Mouse (Mus musculus) limb, embryonic 14.5 days (tissue): ENCODE results near the gene She. TPM values are rescaled to one million over a fixed set of nuclear protein-coding genes. Genes with fewer than 3 reads are reported as not detected.
"Not testable (repeated sequence)": the region's sequence is repeated elsewhere in the genome, so short reads cannot be mapped to it uniquely, and the experiment has no call there.

Source experiments
- ATAC-seq: fragments of 200-750 bp; cut with Nextera tagmentation; 2 replicates; pipeline ENCODE4 v1.8.0; 2017; ENCODE audit warnings: low read depth, moderate number of reproducible peaks, moderate TSS enrichment; ENCODE audit not compliant: low FRiP score
- DNase-seq: peaks from one replicate; pipeline ENCODE4 v3.0.0-alpha.2; 2015; ENCODE audit warnings: low spot score
- H3K27ac ChIP-seq: fragments of 300-500 bp; sonication (generic); replicated peaks from 2 replicates; pipeline ENCODE4 v1.5.1; 2014; ENCODE audit warnings: low read depth, mild to moderate bottlenecking, low read length, moderate library complexity, mixed read lengths
- H3K27me3 ChIP-seq: fragments of 300-500 bp; sonication (generic); 2 replicates; pipeline ENCODE4 v1.6.1; 2014; ENCODE audit warnings: low read length, mixed read lengths; ENCODE audit not compliant: control insufficient read depth, insufficient read depth
- H3K36me3 ChIP-seq: fragments of 300-500 bp; sonication (generic); 2 replicates; pipeline ENCODE4 v1.6.1; 2014; ENCODE audit warnings: mild to moderate bottlenecking, low read length, moderate library complexity, mixed read lengths; ENCODE audit not compliant: control insufficient read depth, insufficient read depth
- H3K4me1 ChIP-seq: fragments of 300-500 bp; sonication (generic); 2 replicates; pipeline ENCODE4 v1.6.1; 2014; ENCODE audit warnings: antibody characterized with exemption, low read length, mixed read lengths; ENCODE audit not compliant: control insufficient read depth, insufficient read depth
- H3K4me2 ChIP-seq: fragments of 300-500 bp; sonication (generic); replicated peaks from 2 replicates; pipeline ENCODE4 v1.6.1; 2014; ENCODE audit warnings: low read depth, mild to moderate bottlenecking, low read length, moderate library complexity; ENCODE audit not compliant: severe bottlenecking
- H3K4me3 ChIP-seq: fragments of 300-500 bp; sonication (generic); replicated peaks from 2 replicates; pipeline ENCODE4 v1.5.1; 2014; ENCODE audit warnings: low read length
- H3K9ac ChIP-seq: fragments of 300-500 bp; sonication (generic); 2 replicates; pipeline ENCODE4 v1.6.1; 2014; ENCODE audit warnings: mild to moderate bottlenecking, low read depth, low read length, moderate library complexity; ENCODE audit not compliant: severe bottlenecking
- H3K9me3 ChIP-seq: fragments of 300-500 bp; sonication (generic); 2 replicates; pipeline ENCODE4 v1.6.1; 2016; ENCODE audit warnings: low read length; ENCODE audit not compliant: control insufficient read depth
- POLR2A ChIP-seq: fragments of 200-500 bp; IDR thresholded peaks from 2 replicates; pipeline ENCODE4 v1.8.0; 2012; ENCODE audit warnings: inconsistent platforms, mild to moderate bottlenecking, moderate library complexity, borderline replicate concordance; ENCODE audit not compliant: insufficient read depth, insufficient read length; ENCODE audit errors: extremely low read depth
- WGBS: fragments of 180-500 bp; shearing (Covaris S2); extraction: QIAGEN DNeasy Blood & Tissue Kit; methylation state at CpG from one replicate; pipeline ENCODE4 v1.1.7; 2014; 5-methylcytosine and 5-hydroxymethylcytosine counted together
- polyA plus RNA-seq, 2 experiments: library from polyadenylated mRNA; depleted of rRNA in 1 of 2; stranded (reverse) in 1 of 2; unstranded in 1 of 2; fragments of >200 nt; fragmentation: Nextera tagmentation in 1 of 2; extraction: Ambion mirVana in 1 of 2; gene quantifications; 2 replicates each; pipeline versions ENCODE4 v1.2.1 to v1.2.3; 2012 to 2014

She gene
- polyA plus RNA-seq, 2 experiments: 2.9 to 4.7 TPM

GRCm38 (mm10) chr3:89858888-89859287, 27.7 kb downstream of the She start:
- Histone ChIP-seq H3K9ac (no peak overlapping the region), H3K4me1 (0 out of 2 replicates have a peak, but pooled peaks cover 5% of the 10 kb centered on the region), H3K9me3 (no peaks in the 10 kb centered on the region), H3K36me3 (peaks cover 3% of the 10 kb centered on the region; the same call in 1 of the 2 replicates), H3K27ac (no peak overlapping the region), H3K4me3 (no peak overlapping the region), H3K27me3 (no peaks in the 10 kb centered on the region), H3K4me2 (no peak overlapping the region)
- 71% methylated on average over 8 of the region's 8 CpGs for WGBS
- ATAC-seq: no peak
- TF ChIP-seq POLR2A: no peak
- DNase-seq: no peak

GRCm38 (mm10) chr3:89859936-89860335, 28.8 kb downstream of the She start:
- ATAC-seq: no peak
- WGBS: 60% methylated on average over 3 of the region's 3 CpGs
- Histone ChIP-seq H3K27me3 (no peaks in the 10 kb centered on the region), H3K36me3 (no peaks in the 10 kb centered on the region), H3K27ac (no peak overlapping the region), H3K9me3 (no peaks in the 10 kb centered on the region), H3K4me1 (0 out of 2 replicates have a peak, but pooled peaks cover 5% of the 10 kb centered on the region), H3K9ac (no peak overlapping the region), H3K4me3 (no peak overlapping the region), H3K4me2 (no peak overlapping the region)
- no peak for TF ChIP-seq POLR2A
- no peak for DNase-seq

- Histone ChIP-seq H3K27ac (no peak overlapping the region), H3K9me3 (no peaks in the 10 kb centered on the region), H3K4me2 (no peak overlapping the region), H3K36me3 (no peaks in the 10 kb centered on the region), H3K4me1 (0 out of 2 replicates have a peak, but pooled peaks cover 5% of the 10 kb centered on the region), H3K4me3 (no peak overlapping the region), H3K27me3 (no peaks in the 10 kb centered on the region), H3K9ac (no peak overlapping the region)
- WGBS: 75% methylated on average over 3 of the region's 3 CpGs
- TF ChIP-seq POLR2A: no peak
- ATAC-seq (no peak), DNase-seq (no peak)
These were observed 29.2 kb downstream of the She start for GRCm38 (mm10) chr3:89860343-89860742.

- WGBS: 25% methylated on average over 4 of the region's 4 CpGs
These were observed 29.9 kb downstream of the She start for GRCm38 (mm10) chr3:89861070-89861469.

GRCm38 (mm10) chr3:89862182-89862761, 31.1 kb downstream of the She start:
- DNase-seq (no peak), ATAC-seq (no peak)
- no peaks in the 10 kb centered on the region for H3K9me3 ChIP-seq
- no peaks in the 10 kb centered on the region for H3K27me3 ChIP-seq
- no peak overlapping the region for H3K9ac ChIP-seq
- H3K4me1 ChIP-seq: 0 out of 2 replicates have a peak, but pooled peaks cover 5% of the 10 kb centered on the region
- no peak overlapping the region for H3K27ac ChIP-seq
- TF ChIP-seq POLR2A: no peak
- H3K36me3 ChIP-seq: no peaks in the 10 kb centered on the region
- H3K4me3 ChIP-seq: no peak overlapping the region
- H3K4me2 ChIP-seq: no peak overlapping the region
- WGBS: 80% methylated on average over 8 of the region's 8 CpGs

More at GRCm38 (mm10) chr3:89861070-89861469, 29.9 kb downstream of the She start:
- no peak overlapping the region for H3K4me3 ChIP-seq
- ATAC-seq (no peak), DNase-seq (no peak)
- no peaks in the 10 kb centered on the region for H3K9me3 ChIP-seq
- no peak overlapping the region for H3K27ac ChIP-seq
- no peak overlapping the region for H3K4me2 ChIP-seq
- no peaks in the 10 kb centered on the region for H3K36me3 ChIP-seq
- TF ChIP-seq POLR2A: no peak
- H3K9ac ChIP-seq: no peak overlapping the region
- no peaks in the 10 kb centered on the region for H3K27me3 ChIP-seq
- 0 out of 2 replicates have a peak, but pooled peaks cover 5% of the 10 kb centered on the region for H3K4me1 ChIP-seq

GRCm38 (mm10) chr3:89863276-89863675, 32.1 kb downstream of the She start:
- H3K36me3 ChIP-seq, H3K27ac ChIP-seq, H3K9me3 ChIP-seq, H3K4me2 ChIP-seq, ATAC-seq, H3K27me3 ChIP-seq, H3K4me3 ChIP-seq, DNase-seq, H3K9ac ChIP-seq, H3K4me1 ChIP-seq: not testable (repeated sequence)
- 76% methylated on average over 3 of the region's 3 CpGs for WGBS
